In the genomic region with DNA sequence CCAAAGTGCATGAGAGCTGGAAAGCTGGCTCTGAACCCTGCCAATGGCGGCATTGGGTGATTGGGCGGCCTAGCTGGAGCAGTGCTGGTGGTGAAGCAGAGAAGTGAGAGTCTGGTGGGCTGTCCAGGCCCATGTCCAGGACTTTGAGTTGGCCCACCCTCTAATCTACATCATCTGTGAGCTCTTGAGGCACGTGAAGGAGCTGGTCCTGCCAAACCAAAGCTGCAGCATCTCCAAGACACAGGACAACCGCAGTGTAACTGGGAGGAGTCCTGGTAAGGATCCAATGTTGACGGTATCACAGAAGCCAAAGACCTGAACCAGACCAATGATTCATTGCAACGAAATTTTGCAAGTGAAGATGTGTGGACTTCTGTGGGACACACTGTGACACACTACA, we compare ENCODE assay signal across 17 mouse cellular contexts.
A peak's percentile ranks its signal among the peaks of the same experiment; 100 is the strongest.
DNase-seq lines count a peak whose midpoint lies in the region; ATAC-seq and TF ChIP-seq lines count a peak whose summit lies in the region.
"Had no signal": no experiment of that assay in that cellular context is flagged by ENCODE, and none has a peak within 500 bp of the region (broad histone marks: within the 10 kb centered on the region; RNA-seq: fewer than 3 reads in every experiment).

No protein-coding gene starts in this region.

- peak; percentile 70 for ATAC-seq in lung, embryonic 16.5 days (ENCODE audit: low read depth)
- ATAC-seq: forebrain, embryonic 16.5 days; intestine, embryonic 16.5 days had no signal

- no peaks in the 10 kb centered on the region for H3K4me1 ChIP-seq in lung, adult 2 months (ENCODE audit: control insufficient read depth, insufficient read depth, low read length)
- no peaks in the 10 kb centered on the region for H3K4me1 ChIP-seq in lung, embryonic 16.5 days (replicated peaks; ENCODE audit: control insufficient read depth, insufficient read depth, low read length)
- peaks cover 6% of the 10 kb centered on the region; the same call in 1 of the 2 replicates for H3K4me1 ChIP-seq in forebrain, embryonic 10.5 days
- H3K4me1 ChIP-seq: embryonic facial prominence, embryonic 10.5 days; heart, embryonic 15.5 days; hindbrain, embryonic 15.5 days; limb, embryonic 12.5 days; midbrain, embryonic 10.5 days; neural tube, embryonic 13.5 days had no signal

- peak; percentile 76 for DNase-seq in heart, adult 11 months
- no peak for DNase-seq in heart, postnatal 4 days
- DNase-seq in lung, adult 18-20 months: peak; percentile 5 to 20
- DNase-seq in lung, adult 2 months: no peak
- DNase-seq in layer of hippocampus, adult 2 months (ENCODE audit: low spot score in 2 of 2): no peak
- DNase-seq in forebrain, embryonic 10.5 days (ENCODE audit: extremely low spot score, low spot score): no peak
- DNase-seq: cerebellum, postnatal 36 days had no signal

- 69% methylated on average over 6 of the region's 6 CpGs for WGBS in lung, adult 2 months
- WGBS in lung, embryonic 16.5 days: 64% methylated on average over 6 of the region's 6 CpGs
- WGBS in forebrain, embryonic 10.5 days: 88% methylated on average over 6 of the region's 6 CpGs

- no peaks in the 10 kb centered on the region for H3K27me3 ChIP-seq in lung, embryonic 16.5 days (ENCODE audit: control insufficient read depth, insufficient read depth, low read depth, low read length)
- no peaks in the 10 kb centered on the region for H3K27me3 ChIP-seq in forebrain, embryonic 10.5 days (ENCODE audit: poor library complexity, severe bottlenecking)
- H3K27me3 ChIP-seq: heart, embryonic 15.5 days; hindbrain, embryonic 15.5 days; limb, embryonic 12.5 days; neural tube, embryonic 13.5 days had no signal

- H3K27ac ChIP-seq in lung, embryonic 16.5 days (ENCODE audit: low read length): no peak overlapping the region
- no peak overlapping the region for H3K27ac ChIP-seq in layer of hippocampus, adult 2 months
- no peak overlapping the region for H3K27ac ChIP-seq in forebrain, embryonic 10.5 days
- H3K27ac ChIP-seq: embryonic facial prominence, embryonic 10.5 days; heart, embryonic 15.5 days; hindbrain, embryonic 15.5 days; kidney, postnatal 0 days; limb, embryonic 12.5 days; midbrain, embryonic 10.5 days; neural tube, embryonic 13.5 days had no signal

- H3K4me2 ChIP-seq in lung, embryonic 16.5 days (ENCODE audit: low read depth, low read length): no peak overlapping the region
- H3K4me2 ChIP-seq: heart, embryonic 15.5 days; hindbrain, embryonic 15.5 days; limb, embryonic 12.5 days; neural tube, embryonic 13.5 days had no signal

- TF ChIP-seq POLR2A in lung, adult 2 months (IDR thresholded peaks at IDR 0.05; ENCODE audit: borderline replicate concordance, extremely low read depth, low read depth, low read length): no peak

- no peak for TF ChIP-seq CTCF in lung, adult 2 months (IDR thresholded peaks at IDR 0.05; ENCODE audit: insufficient read depth, low read length)
- no peak for TF ChIP-seq CTCF in layer of hippocampus, adult 2 months (conservative IDR thresholded peaks at IDR 0.05)

- no peaks in the 10 kb centered on the region; the same call in 1 of the 2 replicates for H3K9me3 ChIP-seq in lung, embryonic 16.5 days (ENCODE audit: control insufficient read depth, low read length)
- H3K9me3 ChIP-seq in forebrain, embryonic 10.5 days: no peaks in the 10 kb centered on the region
- H3K9me3 ChIP-seq: embryonic facial prominence, embryonic 10.5 days; heart, embryonic 15.5 days; limb, embryonic 12.5 days; neural tube, embryonic 13.5 days had no signal

- H3K36me3 ChIP-seq in lung, embryonic 16.5 days (ENCODE audit: control insufficient read depth, insufficient read depth, low read length): no peaks in the 10 kb centered on the region
- H3K36me3 ChIP-seq in forebrain, embryonic 10.5 days (replicated peaks): no peaks in the 10 kb centered on the region
- H3K36me3 ChIP-seq: embryonic facial prominence, embryonic 10.5 days; heart, embryonic 15.5 days; hindbrain, embryonic 15.5 days; limb, embryonic 12.5 days; midbrain, embryonic 10.5 days; neural tube, embryonic 13.5 days had no signal

- H3K9ac ChIP-seq in lung, embryonic 16.5 days (ENCODE audit: low read length): no peak overlapping the region
- H3K9ac ChIP-seq: heart, embryonic 15.5 days; hindbrain, embryonic 15.5 days; limb, embryonic 12.5 days; neural tube, embryonic 13.5 days had no signal

- H3K4me3 ChIP-seq in lung, adult 2 months (replicated peaks; ENCODE audit: extremely low read depth, low read depth, low read length): no peak overlapping the region
- H3K4me3 ChIP-seq in lung, embryonic 16.5 days (ENCODE audit: low read length): no peak overlapping the region
- no peak overlapping the region for H3K4me3 ChIP-seq in layer of hippocampus, adult 2 months
- H3K4me3 ChIP-seq in forebrain, embryonic 10.5 days: no peak overlapping the region
- H3K4me3 ChIP-seq: embryonic facial prominence, embryonic 10.5 days; heart, embryonic 15.5 days; hindbrain, embryonic 15.5 days; limb, embryonic 12.5 days; midbrain, embryonic 10.5 days; neural tube, embryonic 13.5 days had no signal

Comparison
In these comparisons a context has a peak if more than half of its experiments do, and no peak if none do; other contexts are left out.
1. DNase-seq: peak in heart, adult 11 months (single experiment) and lung, adult 18-20 months (2 of 2); none in heart, postnatal 4 days (single experiment), lung, adult 2 months (single experiment), layer of hippocampus, adult 2 months (0 of 2) and forebrain, embryonic 10.5 days (single experiment).